Mouse (Mus musculus) hematopoietic multipotent progenitor cell, adult 10-12 weeks (in vitro differentiated cells): Measurements from ENCODE around the gene Olfr769. TPM values are rescaled to one million over a fixed set of nuclear protein-coding genes. Genes with fewer than 3 reads are reported as not detected.

ENCODE experiments used
- polyA plus RNA-seq: library from polyadenylated mRNA; stranded (reverse); fragments of >175 nt; gene quantifications from 2 replicates; pipeline ENCODE4 v1.2.3, GENCODE M21; 2012; ENCODE audit warnings: low replicate concordance

Olfr769 gene
- not detected in 2 replicates for polyA plus RNA-seq

GRCm38 (mm10) chr10:129117761-129118160 is at the start of gene Olfr769:
Gene Olfr769, minus strand, starts transcription at chr10:129117861.

GRCm38 (mm10) chr10:129164651-129165050 is 47.0 kb upstream of the Olfr769 start, which contains the start of gene Olfr771:
Gene Olfr771, minus strand, starts transcription at chr10:129164751.

GRCm38 (mm10) chr10:129138898-129139297 is 21.2 kb upstream of the Olfr769 start, which contains the start of gene Olfr770:
Gene Olfr770, minus strand, starts transcription at chr10:129138998.

GRCm38 (mm10) chr10:129099275-129099674 is 18.4 kb downstream of the Olfr769 start, which contains the start of gene Olfr768:
Gene Olfr768, minus strand, starts transcription at chr10:129099375.

GRCm38 (mm10) chr10:129082810-129083209 is 34.9 kb downstream of the Olfr769 start, which contains the start of gene Olfr767:
Gene Olfr767, minus strand, starts transcription at chr10:129082910.

GRCm38 (mm10) chr10:129068877-129069276 is 48.8 kb downstream of the Olfr769 start, which contains the start of gene Olfr766-ps1:
Gene Olfr766-ps1, minus strand, starts transcription at chr10:129068977.

Other genes starting within 250 kb of the Olfr769 start
- gene Gdf11, start 226.1 kb downstream of the Olfr769 start, polyA plus RNA-seq = 9.6 and 15.8 TPM in 2 replicates
- gene Cd63, start 216.9 kb downstream of the Olfr769 start, polyA plus RNA-seq = 2.3 and 2.7 TPM in 2 replicates
- gene Rdh5, start 195.0 kb downstream of the Olfr769 start, polyA plus RNA-seq = 11.4 and 14.3 TPM in 2 replicates
- 58.6 and 185 TPM in 2 replicates for gene Bloc1s1, start 193.8 kb downstream of the Olfr769 start, polyA plus RNA-seq
- gene Itga7, start 184.0 kb downstream of the Olfr769 start, polyA plus RNA-seq = 2.5 and 5.2 TPM in 2 replicates
- gene Mettl7b, start 156.9 kb downstream of the Olfr769 start, polyA plus RNA-seq = not detected in 2 replicates
- not detected in 2 replicates for gene Olfr9, start 128.4 kb downstream of the Olfr769 start, polyA plus RNA-seq
- not detected in 2 replicates for gene Olfr763, start 107.1 kb downstream of the Olfr769 start, polyA plus RNA-seq
- not detected in 2 replicates for gene Olfr764-ps1, start 78.0 kb downstream of the Olfr769 start, polyA plus RNA-seq
- not detected in 2 replicates for gene Olfr765, start 67.9 kb downstream of the Olfr769 start, polyA plus RNA-seq
- not detected in 2 replicates for gene Olfr766-ps1, start 48.9 kb downstream of the Olfr769 start, polyA plus RNA-seq
- gene Olfr767, start 35.0 kb downstream of the Olfr769 start, polyA plus RNA-seq = not detected in 2 replicates
- not detected in 2 replicates for gene Olfr768, start 18.5 kb downstream of the Olfr769 start, polyA plus RNA-seq
- gene Olfr770, start 21.1 kb upstream of the Olfr769 start, polyA plus RNA-seq = not detected in 2 replicates
- gene Olfr771, start 46.9 kb upstream of the Olfr769 start, polyA plus RNA-seq = not detected in 2 replicates
- not detected in 2 replicates for gene Olfr772, start 60.1 kb upstream of the Olfr769 start, polyA plus RNA-seq
- gene Olfr773, start 69.6 kb upstream of the Olfr769 start, polyA plus RNA-seq = not detected in 2 replicates
- not detected in 2 replicates for gene Olfr774, start 118.3 kb upstream of the Olfr769 start, polyA plus RNA-seq
- not detected in 2 replicates for gene Olfr775, start 130.6 kb upstream of the Olfr769 start, polyA plus RNA-seq
- gene Olfr776, start 141.3 kb upstream of the Olfr769 start, polyA plus RNA-seq = not detected in 2 replicates
- gene Olfr777, start 153.6 kb upstream of the Olfr769 start, polyA plus RNA-seq = not detected in 2 replicates
- gene Olfr780, start 200.3 kb upstream of the Olfr769 start, polyA plus RNA-seq = not detected in 2 replicates
- gene Olfr781, start 211.0 kb upstream of the Olfr769 start, polyA plus RNA-seq = not detected in 2 replicates
- not detected in 2 replicates for gene Olfr782, start 231.0 kb upstream of the Olfr769 start, polyA plus RNA-seq